In genomic region chr8:84809941-84810280, GRCm38 (mm10) we compare ENCODE assay signal across 16 mouse cellular contexts.
"Had no signal": no experiment of that assay in that cellular context is flagged by ENCODE, and none has a peak within 500 bp of the region (broad histone marks: within the 10 kb centered on the region; RNA-seq: fewer than 3 reads in every experiment).

No protein-coding gene starts in this region.

- H3K9me3 ChIP-seq: limb, embryonic 15.5 days; neural tube, embryonic 15.5 days had no signal

- H3K4me3 ChIP-seq: limb, embryonic 15.5 days; liver, embryonic 12.5 days; midbrain, embryonic 10.5 days; neural tube, embryonic 15.5 days had no signal

- H3K4me2 ChIP-seq: limb, embryonic 15.5 days had no signal

- DNase-seq: kidney, adult 9 months; kidney, postnatal 36 days; layer of hippocampus, adult 9-11 months; layer of hippocampus, postnatal 36 days; lung, embryonic 14.5 days; lung, postnatal 10 days; lung, postnatal 4 days; right cerebral cortex, adult 18-20 months; right cerebral cortex, postnatal 25 days; thymus, adult 18-20 months; thymus, postnatal 25 days had no signal

- H3K9ac ChIP-seq: limb, embryonic 15.5 days; liver, embryonic 12.5 days; lung, embryonic 14.5 days; neural tube, embryonic 15.5 days had no signal

- H3K27ac ChIP-seq: kidney, postnatal 0 days; limb, embryonic 15.5 days; liver, embryonic 12.5 days; midbrain, embryonic 10.5 days had no signal

- H3K36me3 ChIP-seq: limb, embryonic 15.5 days; liver, embryonic 12.5 days; midbrain, embryonic 10.5 days; neural tube, embryonic 15.5 days had no signal
